Mouse (Mus musculus): ENCODE results near the gene Elmo3.
"Not testable (repeated sequence)": the region's sequence is repeated elsewhere in the genome, so short reads cannot be mapped to it uniquely, and the experiment has no call there.

The Elmo3 gene

GRCm38 (mm10) chr8:105276292-105277120 is 28.9 kb upstream of the Elmo3 start:
- no peak for DNase-seq (ENCODE audit: low read depth, low spot score)

- DNase-seq (ENCODE audit: low read depth, low spot score) = no peak
Measured at GRCm38 (mm10) chr8:105278911-105279334, 26.5 kb upstream of the Elmo3 start.

GRCm38 (mm10) chr8:105280567-105280966 is 24.8 kb upstream of the Elmo3 start:
- DNase-seq (ENCODE audit: low read depth, low spot score) = no peak

DNA sequence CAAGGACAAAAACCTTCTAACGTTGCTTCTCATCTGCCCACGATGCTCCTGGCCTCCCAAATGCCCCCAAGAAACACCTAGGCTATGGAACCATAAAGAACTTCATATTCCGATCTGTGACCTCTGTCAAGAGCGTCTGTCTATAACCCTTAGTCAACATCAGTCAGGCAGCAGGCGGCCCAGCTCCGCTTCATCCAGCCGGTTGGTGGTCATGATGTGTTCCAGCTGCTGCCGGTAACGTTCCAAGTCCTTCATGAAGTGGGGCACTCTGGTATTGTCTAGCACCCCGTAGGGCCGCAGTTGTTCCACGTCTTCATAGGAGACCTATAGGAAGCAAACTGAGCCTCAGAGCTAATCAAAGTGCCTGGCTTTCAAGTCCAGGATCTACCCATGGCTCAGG is 23.6 kb upstream of the Elmo3 start:
- no peak for DNase-seq (ENCODE audit: low read depth, low spot score)

DNA sequence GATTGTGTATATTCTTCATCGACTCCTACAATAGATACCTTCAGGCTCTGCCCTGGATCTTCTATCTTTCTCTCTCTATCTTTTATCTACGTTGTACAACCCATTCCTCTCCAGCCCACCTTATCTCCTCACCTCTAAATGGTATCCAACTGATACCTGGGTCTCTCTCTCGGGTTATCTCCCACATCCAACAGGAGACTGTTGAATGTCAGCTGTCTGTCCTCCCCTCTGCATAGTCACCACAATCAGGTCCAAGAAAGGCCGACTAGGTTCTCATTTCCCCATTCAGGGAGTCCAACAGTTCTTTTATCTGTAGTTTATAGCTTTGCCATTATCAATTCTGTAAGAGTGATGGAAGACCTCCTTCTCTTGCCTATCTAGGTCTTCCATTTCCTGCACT is 23.2 kb upstream of the Elmo3 start:
- DNase-seq (ENCODE audit: low read depth, low spot score) = no peak

- peak; percentile 48 for DNase-seq (ENCODE audit: low read depth, low spot score)
Measured at GRCm38 (mm10) chr8:105283074-105283473, 22.3 kb upstream of the Elmo3 start.

- no peak for DNase-seq (ENCODE audit: low read depth, low spot score)
Measured at GRCm38 (mm10) chr8:105285514-105285913, 19.9 kb upstream of the Elmo3 start.

GRCm38 (mm10) chr8:105286907-105287306 is 18.5 kb upstream of the Elmo3 start:
- DNase-seq (ENCODE audit: low read depth, low spot score) = no peak

DNA sequence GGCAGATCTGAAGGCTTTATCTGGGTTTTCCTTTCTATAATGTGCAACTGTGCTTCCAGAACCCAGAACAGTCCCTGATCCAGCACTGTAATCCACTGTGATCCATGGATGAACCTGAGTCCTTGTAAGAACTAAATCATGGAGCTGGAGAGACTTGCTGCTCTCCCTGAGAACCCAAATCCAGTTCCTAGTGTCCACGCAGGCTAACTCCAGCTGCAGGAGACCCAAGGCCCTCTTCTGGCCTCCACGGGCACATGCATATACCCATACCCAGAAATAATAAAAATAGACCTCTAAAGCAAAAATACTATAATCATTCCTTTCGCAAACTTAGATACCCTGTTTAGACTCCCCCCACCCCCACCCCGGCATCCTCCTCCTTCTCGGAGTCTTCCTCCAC is 17.2 kb upstream of the Elmo3 start:
- no peak for DNase-seq (ENCODE audit: low read depth, low spot score)

- DNase-seq (ENCODE audit: low read depth, low spot score) = peak; percentile 97
Measured at GRCm38 (mm10) chr8:105288958-105289732, 16.3 kb upstream of the Elmo3 start.

DNA sequence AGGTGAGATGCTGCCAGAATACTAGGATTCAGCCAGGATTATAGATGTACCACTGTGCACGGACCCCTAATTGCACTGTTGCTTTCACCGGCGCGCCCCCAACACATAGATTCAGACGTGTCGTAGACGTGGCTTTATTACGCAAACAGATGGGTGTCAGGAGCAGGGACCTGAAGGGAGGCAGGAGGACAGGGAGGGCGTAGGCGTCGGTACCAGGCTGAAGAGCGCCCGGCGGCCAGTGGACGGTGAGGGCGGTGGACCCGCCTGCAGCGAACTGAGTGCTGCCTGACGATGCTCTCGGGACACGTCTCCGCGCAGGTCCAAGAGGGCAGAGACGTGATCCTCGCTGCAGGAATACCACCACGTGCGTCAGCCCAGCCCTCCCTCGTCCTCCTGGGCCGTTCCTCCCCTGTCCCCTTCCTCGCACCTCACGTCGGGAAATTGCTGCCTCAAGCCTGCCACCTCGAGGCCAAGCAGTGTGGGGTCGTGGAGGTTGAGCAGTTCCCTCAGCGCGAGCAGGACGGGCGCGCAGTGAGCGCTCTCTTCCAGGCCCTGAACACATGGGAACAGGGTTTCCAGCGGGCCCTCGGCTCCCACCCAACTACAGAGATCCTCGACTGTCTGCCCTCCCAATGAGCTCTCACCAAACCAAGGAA is 15.5 kb upstream of the Elmo3 start, which contains the start of gene 4931428F04Rik:
Gene 4931428F04Rik (minus strand): TSS at position 60 of the 656 bp plus-strand sequence.
- peak; percentile 57 for DNase-seq (ENCODE audit: low read depth, low spot score)

- peak; percentile 94 for DNase-seq (ENCODE audit: low read depth, low spot score)
Measured at GRCm38 (mm10) chr8:105290554-105291314, 14.7 kb upstream of the Elmo3 start.

GRCm38 (mm10) chr8:105291364-105291763 is 14.0 kb upstream of the Elmo3 start:
- DNase-seq (ENCODE audit: low read depth, low spot score) = not testable (repeated sequence)

GRCm38 (mm10) chr8:105291802-105292201 is 13.6 kb upstream of the Elmo3 start:
- DNase-seq (ENCODE audit: low read depth, low spot score) = not testable (repeated sequence)

DNA sequence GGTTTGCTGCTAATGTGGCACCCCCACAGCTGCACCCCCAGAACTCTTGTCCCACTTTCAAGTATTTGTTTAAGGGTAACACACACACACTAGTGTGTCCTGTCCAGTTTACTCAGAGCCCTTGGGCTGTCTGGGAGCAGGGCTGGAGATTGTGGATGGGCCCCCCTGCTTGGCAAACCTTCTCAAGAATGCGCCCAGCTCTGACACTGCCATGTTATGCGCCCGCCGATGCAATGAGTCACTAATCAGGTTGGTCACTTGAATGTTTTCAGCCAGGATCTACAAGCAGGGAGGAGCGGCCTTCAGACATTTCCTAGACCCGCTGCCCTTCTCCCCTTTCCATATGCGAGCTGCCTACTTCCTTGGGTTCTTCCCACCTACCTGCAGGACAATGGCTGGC is 12.9 kb upstream of the Elmo3 start:
- no peak for DNase-seq (ENCODE audit: low read depth, low spot score)

- DNase-seq (ENCODE audit: low read depth, low spot score) = no peak
Measured at GRCm38 (mm10) chr8:105293405-105293804, 12.0 kb upstream of the Elmo3 start.

DNA sequence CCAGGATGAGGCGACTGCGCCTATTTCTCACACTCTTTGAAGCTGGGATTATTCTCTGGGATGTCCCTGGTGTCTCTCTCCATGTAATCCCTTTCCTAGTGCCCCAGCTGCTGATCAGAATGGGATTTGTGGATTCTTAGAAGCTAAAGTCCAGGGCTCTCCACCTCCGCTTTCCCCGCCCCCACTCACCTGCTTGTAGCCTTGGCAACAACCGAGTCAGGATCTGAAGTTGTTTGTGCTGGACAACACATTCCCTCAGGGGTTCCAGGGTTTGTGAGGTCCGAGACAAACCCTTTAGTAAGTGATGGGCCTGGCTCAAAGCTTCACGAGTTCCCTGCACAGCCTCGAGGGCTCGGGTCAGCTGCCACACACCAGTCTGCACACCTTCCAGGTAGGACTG is 10.6 kb upstream of the Elmo3 start:
- DNase-seq (ENCODE audit: low read depth, low spot score) = no peak

DNA sequence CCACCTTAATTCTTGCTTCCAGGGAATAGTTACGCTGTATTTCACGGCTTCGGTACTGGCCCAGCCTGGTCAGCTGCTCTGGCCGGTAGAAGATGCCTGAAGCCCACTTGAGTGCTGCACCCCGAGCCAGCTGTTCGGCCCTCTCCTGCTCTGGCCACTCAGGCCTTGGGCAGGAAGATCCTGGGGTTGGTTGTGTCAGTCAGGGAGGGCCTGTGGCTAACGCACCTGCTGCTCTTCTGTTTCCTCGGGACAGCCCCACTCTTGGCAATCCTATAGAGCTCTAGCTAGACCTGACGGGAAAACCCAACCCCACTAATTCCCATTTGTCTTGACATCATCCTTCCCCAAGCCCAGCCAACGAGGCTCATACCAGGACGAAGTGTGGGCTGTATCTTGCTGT is 10.1 kb upstream of the Elmo3 start:
- DNase-seq (ENCODE audit: low read depth, low spot score) = no peak

GRCm38 (mm10) chr8:105295895-105296573 is 9.4 kb upstream of the Elmo3 start, which contains the start of gene Exoc3l:
Gene Exoc3l, minus strand, starts transcription at chr8:105296101.
- DNase-seq (ENCODE audit: low read depth, low spot score) = no peak

DNA sequence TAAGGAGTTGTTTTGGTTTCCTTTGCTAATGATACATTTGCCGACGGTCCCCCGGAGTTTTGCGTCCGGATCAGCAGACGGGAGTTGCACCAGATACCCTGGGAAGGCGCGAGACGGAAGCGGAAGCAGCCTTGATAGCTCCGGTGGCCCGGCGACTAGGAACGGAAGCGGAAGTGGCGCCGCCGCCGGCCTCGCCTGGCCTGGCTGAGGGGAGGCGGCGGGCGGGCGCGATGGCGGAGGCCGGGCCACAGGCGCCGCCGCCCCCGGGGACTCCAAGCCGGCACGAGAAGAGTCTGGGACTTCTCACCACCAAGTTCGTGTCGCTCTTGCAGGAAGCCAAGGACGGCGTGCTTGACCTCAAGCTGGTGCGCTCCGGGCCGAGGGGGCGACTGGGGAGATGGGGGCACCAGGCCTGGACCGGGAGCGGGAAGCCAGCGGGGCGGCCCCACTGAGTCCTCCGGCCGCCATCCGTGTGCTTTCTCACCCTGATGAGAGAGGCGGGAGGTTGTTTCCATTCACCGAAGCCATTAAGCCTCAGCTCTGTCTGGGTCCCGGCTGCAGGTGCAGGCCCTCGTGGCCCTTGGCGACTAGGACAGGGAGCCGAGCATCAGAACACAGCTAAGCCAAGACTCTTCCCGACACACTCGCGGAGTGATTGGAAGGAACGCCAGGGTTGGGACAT is 7.7 kb upstream of the Elmo3 start, which contains the start of gene E2f4:
Gene E2f4 (plus strand): TSS at position 153 of the 682 bp plus-strand sequence.
- peak; percentile 90 for DNase-seq (ENCODE audit: low read depth, low spot score)
